Mouse (Mus musculus): ENCODE measurements at regions not wholly inside any gene's neighbourhood (a gene's known extent, or its start where the extent isn't known, plus 50 kb on each side); places are given as distances from the start of the nearest gene placed in this dataset.

DNA sequence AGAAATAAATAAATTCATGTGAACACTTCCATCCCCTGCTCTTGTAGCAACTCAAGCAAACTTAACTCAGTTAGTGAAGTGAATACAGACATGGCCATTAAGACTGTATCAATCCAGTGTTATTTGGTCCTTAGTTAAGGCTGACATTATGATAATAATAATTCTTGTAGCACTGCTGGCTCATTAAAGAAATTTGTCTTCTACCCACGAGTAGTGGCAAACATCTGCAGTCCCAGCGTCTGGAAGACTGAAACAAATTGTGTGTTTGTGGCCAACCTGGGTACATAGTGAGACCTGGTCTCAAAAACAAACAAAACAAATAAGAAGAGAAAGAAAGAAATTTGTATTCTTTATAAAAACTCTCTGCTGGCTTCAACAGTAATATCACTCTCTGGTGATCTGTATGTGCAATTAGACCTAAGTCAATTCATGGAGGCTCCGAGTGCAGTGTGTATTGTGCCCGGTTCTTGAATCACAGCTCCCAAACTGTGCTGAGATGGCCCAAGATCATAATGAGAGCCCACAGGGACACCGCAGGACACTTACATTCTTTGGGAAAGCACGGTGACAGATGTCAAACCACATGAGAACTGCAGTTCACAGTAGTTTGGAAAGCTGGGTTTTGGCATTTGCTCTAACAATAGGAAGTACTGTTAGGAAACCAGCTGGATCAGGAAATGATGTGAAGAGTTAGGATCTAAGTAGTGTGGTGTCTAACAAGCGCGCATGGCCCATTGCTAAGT lies 376.9 kb upstream of the Kif2a start:
- ATAC-seq (ENCODE audit: extremely low read depth, insufficient number of reproducible peaks, low FRiP score, poor library complexity, severe bottlenecking), result no peak

DNA sequence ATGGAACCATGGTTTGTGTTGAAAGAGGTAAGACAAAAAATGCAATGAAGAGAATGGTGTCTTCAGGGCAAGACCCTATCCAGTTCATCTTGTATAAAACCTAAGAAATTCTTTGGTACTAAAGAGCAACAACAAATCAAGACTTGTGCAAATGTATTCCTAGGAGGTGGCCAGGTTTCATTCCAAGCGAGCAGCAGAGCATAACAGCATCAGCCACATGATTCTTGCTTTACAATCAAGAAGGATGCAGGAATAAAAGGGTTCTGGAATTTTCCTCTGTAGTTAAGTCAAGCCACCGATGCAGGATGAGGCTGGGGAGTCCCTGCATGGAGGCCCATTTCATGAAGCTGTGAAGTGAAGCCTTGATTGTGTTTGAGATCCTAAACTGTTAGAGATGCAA lies 374.1 kb upstream of the Kif2a start:
- ATAC-seq (ENCODE audit: extremely low read depth, insufficient number of reproducible peaks, low FRiP score, poor library complexity, severe bottlenecking), result no peak

DNA sequence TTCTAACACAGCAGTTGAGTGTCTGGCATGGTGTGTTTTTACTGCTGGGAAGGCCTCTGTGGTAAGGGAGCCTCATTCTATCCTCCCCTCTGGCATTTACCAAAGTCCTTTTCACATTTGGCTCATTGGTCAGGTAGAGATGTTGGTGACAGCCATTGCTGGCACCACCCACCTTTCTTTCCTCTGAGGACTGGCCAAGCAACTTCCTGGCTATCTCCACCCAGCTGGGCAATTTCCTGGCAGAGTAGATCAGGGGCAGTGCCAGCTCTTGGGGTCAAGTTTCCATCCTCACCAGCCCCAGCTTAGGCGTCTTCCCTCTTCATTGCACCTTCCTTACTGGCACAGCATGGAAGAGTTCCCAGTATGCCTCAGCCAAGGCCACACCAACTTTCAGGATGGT lies 372.5 kb upstream of the Kif2a start:
- ATAC-seq (ENCODE audit: extremely low read depth, insufficient number of reproducible peaks, low FRiP score, poor library complexity, severe bottlenecking), result no peak

DNA sequence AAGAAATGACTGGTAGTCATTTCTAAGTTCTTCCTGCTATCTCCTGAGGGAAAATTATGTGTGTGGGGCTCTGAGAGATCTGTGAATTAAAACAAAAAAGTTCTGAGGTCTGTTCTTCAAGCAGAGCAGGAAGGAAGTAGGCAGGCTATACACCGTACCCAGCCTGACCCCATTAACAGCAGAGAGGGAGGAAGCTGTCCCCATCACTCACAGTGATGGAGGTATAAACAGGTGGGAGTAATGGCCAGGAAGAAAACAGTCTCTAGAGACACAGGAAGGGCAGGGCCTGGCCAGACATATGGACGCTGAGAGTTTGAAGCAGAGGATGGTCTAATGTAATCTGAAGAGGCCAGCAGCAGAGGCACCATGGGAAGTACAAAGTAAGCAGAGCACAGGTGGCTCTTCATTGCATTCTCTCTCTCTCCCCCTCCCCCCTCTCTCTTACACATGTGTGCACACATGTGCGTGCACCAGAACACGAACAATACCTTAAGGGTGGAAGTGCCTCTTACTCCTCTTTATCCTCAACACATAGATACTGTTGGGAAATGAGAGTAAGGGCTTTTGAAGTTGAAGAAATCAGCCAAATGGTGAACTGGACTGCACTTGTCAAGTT lies 367.7 kb upstream of the Kif2a start:
- ATAC-seq (ENCODE audit: extremely low read depth, insufficient number of reproducible peaks, low FRiP score, poor library complexity, severe bottlenecking), result no peak

DNA sequence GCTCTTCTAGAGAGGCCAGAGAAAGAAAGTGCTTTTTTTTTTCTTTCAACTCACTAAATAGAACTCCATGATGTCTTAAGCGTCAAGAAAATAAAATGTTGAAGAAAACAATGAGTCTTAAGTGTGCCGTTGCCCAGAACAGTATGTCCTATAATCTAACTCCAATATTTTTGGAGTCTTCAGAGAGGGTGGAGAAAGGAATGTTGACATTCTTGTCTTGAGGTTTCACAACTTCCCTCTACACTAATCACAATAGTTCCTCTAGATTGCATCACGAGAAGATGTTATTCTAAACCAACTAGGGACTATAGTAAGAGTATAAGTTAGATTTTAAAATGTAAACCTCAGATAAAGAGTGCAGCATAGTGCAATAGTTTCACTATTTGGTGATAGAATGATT lies 367.1 kb upstream of the Kif2a start:
- ATAC-seq (ENCODE audit: extremely low read depth, insufficient number of reproducible peaks, low FRiP score, poor library complexity, severe bottlenecking), result no peak

DNA sequence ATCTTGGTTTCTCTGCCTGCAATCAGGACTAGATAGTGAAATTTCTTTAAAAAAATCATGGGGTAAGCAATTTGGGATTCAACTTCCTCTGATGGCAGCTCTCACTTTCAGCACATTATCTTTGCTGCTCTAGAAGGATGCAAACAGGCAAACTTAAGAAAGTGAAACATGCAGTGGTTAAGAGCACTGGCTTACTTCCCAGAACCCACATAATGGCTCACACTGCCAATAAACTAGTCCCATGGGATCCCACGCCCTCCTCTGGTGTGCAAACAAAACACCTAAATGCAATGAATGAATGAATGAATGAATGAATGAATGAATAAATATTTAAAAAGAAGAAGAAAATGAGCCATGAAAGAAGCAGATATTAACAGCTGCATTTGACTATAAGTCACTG lies 356.1 kb upstream of the Kif2a start:
- no peak for ATAC-seq (ENCODE audit: extremely low read depth, insufficient number of reproducible peaks, low FRiP score, poor library complexity, severe bottlenecking)

DNA sequence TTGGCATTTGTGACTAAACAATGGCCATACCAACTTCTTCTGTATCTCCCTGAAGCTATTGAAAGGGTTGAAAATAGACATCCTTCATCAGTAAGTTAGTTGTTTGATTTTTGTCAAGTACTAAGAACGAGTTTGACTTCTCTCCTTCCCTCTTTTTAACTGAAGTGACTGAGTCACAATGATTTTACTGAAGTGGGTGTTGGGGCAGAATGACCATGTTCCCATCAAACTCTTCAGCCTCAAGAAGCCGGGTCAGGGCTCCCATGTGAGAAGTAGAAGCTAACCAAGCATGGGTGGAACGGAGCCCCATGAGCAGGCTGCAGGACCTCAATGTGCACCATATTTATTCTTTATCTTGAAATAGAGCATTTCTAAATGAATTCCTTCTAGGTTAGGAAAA lies 350.7 kb upstream of the Kif2a start:
- no peak for ATAC-seq (ENCODE audit: extremely low read depth, insufficient number of reproducible peaks, low FRiP score, poor library complexity, severe bottlenecking)

DNA sequence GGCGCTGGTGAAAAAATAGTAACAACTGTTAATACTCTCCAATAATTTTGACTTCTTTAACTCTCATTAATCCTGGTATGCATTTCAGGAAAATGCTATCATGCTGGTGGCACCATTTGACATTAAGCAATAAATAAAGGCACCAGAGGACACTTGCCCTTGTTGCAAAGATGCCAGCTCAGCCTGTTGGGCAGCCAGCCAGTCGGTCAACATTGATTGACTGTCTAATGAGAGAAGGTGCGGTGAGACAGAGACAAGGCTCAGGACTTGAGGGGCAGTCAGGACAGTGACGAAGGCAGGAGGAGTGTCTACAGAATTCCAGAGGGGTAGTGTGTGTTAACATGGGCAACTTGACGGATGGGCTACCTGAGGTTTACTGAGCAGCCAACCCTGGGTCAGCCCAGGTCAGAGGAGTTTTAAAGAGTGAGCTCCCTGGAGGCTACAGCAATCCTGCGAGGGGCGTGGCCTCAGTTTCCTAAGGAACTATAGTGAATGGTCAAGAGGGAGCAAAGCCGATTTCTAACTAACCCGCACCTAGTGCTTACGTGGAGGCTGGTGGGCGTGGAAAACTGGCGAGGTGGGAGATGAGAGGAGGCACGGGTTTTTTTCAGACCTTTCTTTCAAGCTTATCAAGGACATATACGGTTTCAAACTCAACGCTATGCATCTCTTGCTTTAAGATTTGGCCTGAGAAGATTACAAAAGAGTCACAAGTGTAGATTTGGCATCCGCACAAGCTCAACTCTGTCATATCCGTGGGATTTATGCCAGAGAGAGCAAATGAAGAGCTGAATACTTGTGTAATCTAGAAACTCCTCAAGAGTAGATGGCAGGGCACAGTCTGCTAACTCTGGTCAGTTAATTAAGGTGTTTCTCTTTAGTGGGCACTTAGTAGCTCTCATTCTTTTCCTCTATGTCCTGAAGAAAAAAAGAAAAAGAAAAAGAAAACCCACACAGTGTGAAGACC lies 350.0 kb upstream of the Kif2a start:
- ATAC-seq (ENCODE audit: extremely low read depth, insufficient number of reproducible peaks, low FRiP score, poor library complexity, severe bottlenecking), result no peak

DNA sequence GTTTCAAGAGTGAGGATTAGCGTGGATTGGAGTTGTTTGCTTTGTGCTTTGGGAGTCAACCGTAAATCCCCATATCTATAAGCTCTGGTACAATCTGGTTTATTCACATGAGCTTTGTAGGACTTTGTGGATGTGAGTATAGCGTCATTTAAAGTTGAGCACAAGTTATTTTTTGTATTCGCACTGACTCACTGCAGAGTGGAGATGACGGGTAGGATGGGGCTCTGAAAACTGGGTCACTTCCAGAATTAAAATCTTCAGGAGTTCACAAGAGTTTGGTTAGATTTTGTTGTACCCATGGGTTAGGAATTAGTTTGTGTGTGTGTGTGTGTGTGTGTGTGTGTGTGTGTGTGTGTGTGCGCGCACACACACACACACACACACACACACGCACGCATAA lies 345.7 kb upstream of the Kif2a start:
- ATAC-seq (ENCODE audit: extremely low read depth, insufficient number of reproducible peaks, low FRiP score, poor library complexity, severe bottlenecking), result no peak

DNA sequence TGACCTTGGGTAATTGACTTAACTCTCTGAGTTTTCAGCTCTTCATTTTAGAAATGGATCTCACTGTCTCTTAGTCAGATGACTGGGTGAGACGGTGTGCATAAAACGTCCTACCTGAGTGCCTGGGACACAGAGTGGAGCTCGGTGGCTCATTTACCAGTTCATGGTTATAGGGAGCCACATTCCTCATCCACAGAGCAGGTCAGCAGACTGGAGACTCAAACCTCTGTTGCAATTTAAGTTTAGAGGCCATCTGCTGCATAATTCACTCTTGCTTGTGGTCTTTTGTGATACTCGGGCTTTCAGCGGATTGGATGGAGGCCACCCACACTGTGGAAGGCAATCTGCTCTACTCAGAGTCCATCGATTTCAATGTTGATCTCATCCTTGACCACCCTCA lies 343.8 kb upstream of the Kif2a start:
- no peak for ATAC-seq (ENCODE audit: extremely low read depth, insufficient number of reproducible peaks, low FRiP score, poor library complexity, severe bottlenecking)

DNA sequence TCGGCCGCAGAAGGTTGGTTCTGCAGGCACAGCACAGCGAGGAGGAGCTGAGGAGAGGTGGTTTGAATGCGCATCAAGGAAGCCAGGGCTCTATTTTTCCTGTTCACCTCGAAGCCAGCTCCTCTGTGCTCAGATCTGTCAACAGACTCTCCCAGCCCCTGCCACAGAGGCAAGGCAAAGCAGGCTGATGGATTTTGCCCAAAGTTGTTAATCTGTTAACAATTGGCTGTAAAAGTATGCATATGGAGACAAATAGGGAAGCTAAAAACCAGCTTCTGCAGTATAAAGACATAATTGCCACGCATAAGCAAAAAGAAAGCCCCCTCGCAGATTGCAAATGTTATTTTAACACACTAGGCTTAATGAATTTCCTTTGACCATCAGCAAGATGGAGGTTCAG lies 343.3 kb upstream of the Kif2a start:
- ATAC-seq (ENCODE audit: extremely low read depth, insufficient number of reproducible peaks, low FRiP score, poor library complexity, severe bottlenecking), result no peak

DNA sequence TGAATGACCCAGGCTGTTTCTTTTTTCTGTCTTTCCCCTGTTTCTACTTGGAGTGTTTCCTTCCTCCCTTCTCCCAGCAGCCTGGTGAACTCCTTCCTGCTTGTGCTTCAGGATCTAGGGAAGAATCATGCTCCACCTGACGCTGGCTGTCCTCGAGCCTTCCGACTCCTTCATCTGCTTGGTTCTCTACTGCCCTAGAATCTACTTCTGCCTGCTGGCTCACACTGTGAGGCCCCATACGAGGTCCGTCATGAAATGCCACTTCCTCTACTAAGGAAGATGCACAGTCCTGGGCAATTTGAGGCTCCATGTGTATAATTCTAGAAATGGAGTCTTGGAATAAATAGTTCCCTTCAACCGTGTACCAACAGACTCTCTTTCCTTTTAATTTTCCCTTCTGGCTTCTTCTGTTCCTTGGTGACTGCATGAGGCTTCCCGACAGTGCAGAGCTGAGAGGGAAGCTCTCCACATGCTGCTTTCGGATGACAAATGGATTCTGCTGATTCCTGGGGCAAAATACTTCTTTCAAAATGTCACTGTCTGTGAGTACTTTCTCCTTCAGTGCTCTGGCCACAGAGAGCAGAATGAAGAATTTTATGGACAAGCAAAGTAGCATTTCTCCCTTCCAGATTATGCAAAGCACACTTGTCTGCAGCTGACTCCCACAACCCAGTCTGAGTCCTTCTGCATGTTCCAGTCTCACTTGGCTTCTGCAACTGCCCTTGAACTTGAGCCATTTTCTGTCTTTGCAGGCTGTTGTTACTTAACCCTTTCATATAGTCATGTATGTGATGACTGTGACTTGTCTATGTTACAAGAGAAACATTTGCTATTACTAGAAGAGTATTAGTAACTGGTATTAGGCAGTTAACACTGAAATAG lies 341.1 kb upstream of the Kif2a start:
- ATAC-seq (ENCODE audit: extremely low read depth, insufficient number of reproducible peaks, low FRiP score, poor library complexity, severe bottlenecking), result no peak

DNA sequence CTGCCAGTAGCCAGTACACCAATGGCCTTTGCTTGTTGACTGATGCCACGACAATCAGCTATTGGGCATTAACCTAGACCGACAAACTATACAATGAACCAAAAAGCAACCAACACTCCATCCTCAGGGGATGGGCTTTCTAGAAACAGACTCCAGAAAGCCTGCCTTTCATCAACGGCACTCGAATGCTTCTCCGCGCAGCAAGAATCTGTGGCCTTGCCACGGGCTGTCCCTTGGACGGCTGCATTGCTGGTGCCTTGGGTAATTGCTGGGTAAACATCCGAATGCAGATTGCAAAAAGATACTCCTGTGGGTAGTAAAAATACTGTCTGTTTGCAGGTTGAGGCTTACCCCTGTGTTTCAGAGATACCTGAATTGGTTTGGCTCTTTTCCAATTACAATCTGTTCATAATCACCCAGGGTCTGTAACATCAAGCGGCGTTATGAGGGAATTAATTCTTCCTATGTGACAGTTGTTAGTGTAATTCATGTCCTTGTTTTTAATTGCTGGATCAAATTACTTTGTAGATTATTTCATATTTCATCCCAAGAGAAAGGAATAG lies 319.0 kb upstream of the Kif2a start:
- no peak for ATAC-seq (ENCODE audit: extremely low read depth, insufficient number of reproducible peaks, low FRiP score, poor library complexity, severe bottlenecking)

DNA sequence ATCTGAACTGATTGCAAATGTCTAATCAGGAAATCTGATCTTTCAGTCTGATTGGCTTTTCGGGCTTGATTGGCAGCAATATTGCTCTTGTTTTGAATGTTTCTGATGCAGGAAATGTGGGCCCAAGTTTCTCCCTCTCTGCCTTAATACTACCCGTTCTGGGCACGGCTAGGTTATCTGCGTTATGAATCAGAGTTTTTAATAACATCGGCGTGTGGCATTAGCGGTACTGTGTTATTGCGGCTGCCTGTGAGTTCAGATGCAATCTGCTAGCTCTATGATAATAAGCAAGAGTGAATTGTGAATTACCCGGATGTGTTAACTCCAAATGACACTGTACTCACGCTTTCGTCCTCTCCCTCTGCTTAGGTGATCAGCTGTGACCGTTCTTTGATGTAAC lies 316.2 kb upstream of the Kif2a start:
- no peak for ATAC-seq (ENCODE audit: extremely low read depth, insufficient number of reproducible peaks, low FRiP score, poor library complexity, severe bottlenecking)

DNA sequence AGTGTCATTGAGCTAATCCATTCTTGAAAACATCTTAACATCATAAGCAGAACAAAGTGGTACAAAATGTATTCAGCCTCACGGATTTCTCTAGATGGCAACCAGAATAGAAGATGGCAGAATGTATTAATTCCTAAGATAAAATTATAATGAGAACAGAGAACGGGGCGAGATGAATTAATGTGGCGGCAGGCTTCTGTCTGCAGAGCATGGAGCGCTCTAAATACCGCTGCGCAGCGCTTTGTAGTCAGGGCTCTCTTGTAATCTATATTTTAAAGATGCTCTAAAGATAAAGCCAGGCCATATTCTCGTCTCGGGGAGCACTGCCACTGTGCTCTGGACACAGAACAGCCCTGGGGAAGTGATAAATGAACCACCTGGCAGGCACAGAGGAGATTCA lies 315.2 kb upstream of the Kif2a start:
- ATAC-seq (ENCODE audit: extremely low read depth, insufficient number of reproducible peaks, low FRiP score, poor library complexity, severe bottlenecking), result no peak

DNA sequence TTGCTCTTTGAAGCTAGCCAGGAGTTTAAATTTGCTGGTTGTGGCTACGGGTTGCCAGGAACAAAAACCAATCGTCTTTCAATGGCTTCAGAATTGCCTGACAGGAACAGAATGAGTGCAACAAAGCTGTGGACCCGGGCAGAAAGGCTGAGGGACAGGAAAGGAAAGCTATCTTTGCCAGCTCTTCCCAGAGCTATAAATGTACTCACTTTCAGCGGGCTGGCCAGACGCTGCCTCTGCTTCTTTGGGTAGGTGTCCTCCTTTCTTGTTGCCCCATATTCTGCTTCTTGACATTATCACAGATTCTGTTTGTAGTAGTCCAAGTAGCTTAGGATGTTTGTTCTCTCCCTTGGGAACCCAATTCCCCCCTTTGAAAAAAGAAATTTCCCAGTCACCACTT lies 307.4 kb upstream of the Kif2a start:
- no peak for ATAC-seq (ENCODE audit: extremely low read depth, insufficient number of reproducible peaks, low FRiP score, poor library complexity, severe bottlenecking)

DNA sequence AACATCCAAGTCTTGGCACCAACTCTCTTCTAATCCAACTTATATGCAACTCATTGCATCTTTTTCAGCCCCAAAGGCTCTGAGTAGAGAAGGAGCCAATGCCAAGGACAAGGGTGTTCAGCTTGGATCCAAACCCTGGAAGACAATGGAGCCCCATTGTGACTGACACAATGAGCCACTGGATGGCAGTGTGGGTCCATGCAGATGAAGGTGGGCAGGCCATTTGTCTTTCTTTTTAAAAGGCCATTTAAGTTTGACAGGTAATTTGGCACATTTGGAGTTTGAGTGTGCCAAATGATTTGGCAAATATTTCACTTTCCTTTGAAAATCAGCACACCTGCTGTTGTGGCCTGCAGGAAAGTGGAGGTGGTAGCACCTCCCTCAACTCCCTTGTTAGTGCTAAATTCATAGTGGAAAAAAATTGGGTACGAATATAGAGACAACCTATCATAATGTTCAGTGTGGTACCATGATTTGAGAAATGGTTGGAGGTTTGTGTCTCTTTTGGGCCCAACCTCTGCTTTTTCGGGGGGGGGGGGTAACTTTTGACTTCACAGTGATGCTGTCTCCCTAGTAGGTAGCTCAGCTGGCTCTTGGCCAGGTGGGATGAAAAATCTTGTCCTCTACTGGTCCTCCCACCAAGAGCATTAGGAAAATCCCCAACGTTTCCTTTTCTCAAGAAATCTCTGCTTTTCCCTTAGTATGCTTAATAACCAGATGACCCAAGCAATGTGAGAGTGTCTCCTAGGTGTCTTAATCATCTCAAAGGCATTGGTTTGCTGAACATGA lies 304.0 kb upstream of the Kif2a start:
- ATAC-seq (ENCODE audit: extremely low read depth, insufficient number of reproducible peaks, low FRiP score, poor library complexity, severe bottlenecking), result no peak

DNA sequence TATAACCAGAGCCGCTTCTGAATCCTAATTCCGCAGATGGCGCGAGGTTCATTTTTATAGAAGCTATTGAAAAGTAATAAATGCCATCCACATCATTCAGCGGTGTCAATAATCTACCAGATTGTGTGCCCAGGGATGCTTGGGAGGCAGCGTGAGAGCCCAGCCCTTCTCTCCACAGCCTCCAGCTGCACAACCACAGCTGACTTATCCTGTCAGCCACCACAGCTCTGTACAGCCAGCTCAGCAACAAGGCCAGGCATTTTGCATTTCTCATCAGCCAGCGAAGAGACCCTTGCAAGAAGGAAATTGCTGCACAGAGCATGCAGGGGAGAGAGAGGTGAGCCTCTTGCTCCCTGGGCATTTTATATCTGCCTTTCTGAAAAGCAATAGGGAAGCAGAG lies 292.8 kb upstream of the Kif2a start:
- no peak for ATAC-seq (ENCODE audit: extremely low read depth, insufficient number of reproducible peaks, low FRiP score, poor library complexity, severe bottlenecking)

All from neutrophil, adult 5-6 weeks (primary cell).